Mouse (Mus musculus) CH12.LX (cell line): ENCODE data around the gene Slc48a1. TPM values are rescaled to one million over a fixed set of nuclear protein-coding genes. Genes with fewer than 3 reads are reported as not detected.
A peak's percentile ranks its signal among the peaks of the same experiment; 100 is the strongest.

Source experiments
- DNase-seq: peaks from one replicate; pipeline ENCODE4 v3.0.0-alpha.2; 2013; ENCODE audit errors: extremely low read depth
- H3K27ac ChIP-seq: 2 replicates; pipeline ENCODE4 v1.5.1; 2012; ENCODE audit warnings: low read depth, mild to moderate bottlenecking, control low read depth, moderate library complexity; ENCODE audit not compliant: insufficient read depth
- H3K27me3 ChIP-seq: replicated peaks from 2 replicates; pipeline ENCODE3; 2012; ENCODE audit warnings: inconsistent platforms
- H3K36me3 ChIP-seq, 2 experiments: replicated peaks in 1 of 2; 2 replicates each; pipeline versions ENCODE3 to v1.6.1; 2012; ENCODE audit warnings: inconsistent platforms in 1 of 2, low read length in 1 of 2, mild to moderate bottlenecking in 1 of 2, mixed read lengths in 1 of 2, moderate library complexity in 1 of 2; ENCODE audit not compliant: control insufficient read depth in 1 of 2, insufficient read depth in 1 of 2
- H3K4me1 ChIP-seq, 2 experiments: 2 replicates each; pipeline ENCODE4 v1.6.1; 2012; ENCODE audit warnings: inconsistent platforms in 1 of 2, moderate library complexity in 1 of 2; ENCODE audit not compliant: insufficient read depth in 2 of 2, control insufficient read depth in 1 of 2
- H3K4me2 ChIP-seq: 2 replicates; pipeline ENCODE4 v1.6.1; 2012; ENCODE audit warnings: low read depth, mild to moderate bottlenecking, control low read depth; ENCODE audit not compliant: poor library complexity, insufficient read depth, severe bottlenecking
- H3K4me3 ChIP-seq, 3 experiments: fragments of 150-350 bp in 1 of 3; sonication (generic) in 1 of 3; replicated peaks in 1 of 3; 2 replicates each; pipeline versions ENCODE3 to v1.5.1; 2011 to 2012; ENCODE audit warnings: low read depth in 2 of 3, low read length in 2 of 3, mild to moderate bottlenecking in 2 of 3, moderate library complexity in 2 of 3, control low read depth in 1 of 3, improper control_type of control experiment in 1 of 3, inconsistent platforms in 1 of 3, mixed read lengths in 1 of 3; ENCODE audit not compliant: poor library complexity in 1 of 3
- H3K79me2 ChIP-seq: replicated peaks from 2 replicates; pipeline ENCODE4 v1.6.1; 2012; ENCODE audit warnings: mild to moderate bottlenecking, moderate library complexity; ENCODE audit not compliant: control insufficient read depth, poor library complexity, insufficient read depth, severe bottlenecking; ENCODE audit errors: extremely low read depth
- H3K9ac ChIP-seq: 2 replicates; pipeline ENCODE4 v1.6.1; 2012; ENCODE audit warnings: low read depth, mild to moderate bottlenecking, control low read depth, moderate library complexity; ENCODE audit not compliant: insufficient read depth
- H3K9me3 ChIP-seq: replicated peaks from 2 replicates; pipeline ENCODE3; 2012; ENCODE audit warnings: low read length, inconsistent platforms, mixed read lengths
- BHLHE40 ChIP-seq: IDR thresholded peaks from 2 replicates; pipeline ENCODE4 v1.6.1; 2011; ENCODE audit warnings: mild to moderate bottlenecking, low read depth, low read length, improper control_type of control experiment
- CHD1 ChIP-seq: IDR thresholded peaks from 2 replicates; pipeline ENCODE4 v1.6.1; 2012; ENCODE audit warnings: low read depth, low read length, improper control_type of control experiment, inconsistent platforms
- CHD2 ChIP-seq: IDR thresholded peaks from 2 replicates; pipeline ENCODE4 v1.6.1; 2011; ENCODE audit warnings: low read length, improper control_type of control experiment
- ELF1 ChIP-seq: IDR thresholded peaks from 2 replicates; pipeline ENCODE4 v1.6.1; 2014; ENCODE audit warnings: low read depth, mild to moderate bottlenecking, inconsistent platforms, low read length, improper control_type of control experiment
- EP300 ChIP-seq: IDR thresholded peaks from 2 replicates; pipeline ENCODE4 v1.6.1; 2011; ENCODE audit warnings: low read length, improper control_type of control experiment
- ETS1 ChIP-seq: conservative IDR thresholded peaks from 2 replicates; pipeline ENCODE4 v1.6.1; 2012; ENCODE audit warnings: low read depth, mild to moderate bottlenecking, inconsistent platforms, low read length, improper control_type of control experiment, moderate library complexity
- GABPA ChIP-seq: IDR thresholded peaks from 2 replicates; pipeline ENCODE4 v1.6.1; 2012; ENCODE audit warnings: low read depth, low read length, improper control_type of control experiment, inconsistent platforms; ENCODE audit not compliant: insufficient replicate concordance
- IRF4 ChIP-seq: IDR thresholded peaks from 2 replicates; pipeline ENCODE4 v1.6.1; 2014; ENCODE audit warnings: low read depth, mild to moderate bottlenecking, inconsistent platforms, low read length, improper control_type of control experiment
- JUN ChIP-seq: IDR thresholded peaks from 2 replicates; pipeline ENCODE4 v1.6.1; 2011; ENCODE audit warnings: low read depth, mild to moderate bottlenecking, low read length, improper control_type of control experiment, moderate library complexity; ENCODE audit not compliant: insufficient read depth
- MAX ChIP-seq: IDR thresholded peaks from 2 replicates; pipeline ENCODE4 v1.6.1; 2011; ENCODE audit warnings: low read length, improper control_type of control experiment
- MAZ ChIP-seq: IDR thresholded peaks from 2 replicates; pipeline ENCODE4 v1.6.1; 2012; ENCODE audit warnings: low read depth, mild to moderate bottlenecking, inconsistent platforms, low read length, improper control_type of control experiment, moderate library complexity
- MXI1 ChIP-seq: IDR thresholded peaks from 2 replicates; pipeline ENCODE4 v1.6.1; 2011; ENCODE audit warnings: mild to moderate bottlenecking, low read depth, low read length, improper control_type of control experiment
- MYC ChIP-seq: IDR thresholded peaks from 2 replicates; pipeline ENCODE4 v1.6.1; 2011; ENCODE audit warnings: low read depth, mild to moderate bottlenecking, improper control_type of control experiment, low read length
- NELFE ChIP-seq: IDR thresholded peaks from 2 replicates; pipeline ENCODE4 v1.6.1; 2011; ENCODE audit warnings: low read depth, low read length, improper control_type of control experiment
- NRF1 ChIP-seq: IDR thresholded peaks from 2 replicates; pipeline ENCODE4 v1.6.1; 2014; ENCODE audit warnings: low read depth, mild to moderate bottlenecking, inconsistent platforms, low read length, improper control_type of control experiment, moderate library complexity
- PAX5 ChIP-seq: IDR thresholded peaks from 2 replicates; pipeline ENCODE4 v1.6.1; 2012; ENCODE audit warnings: low read length, inconsistent platforms, mixed read lengths
- POLR2A ChIP-seq: IDR thresholded peaks from 2 replicates; pipeline ENCODE4 v1.6.1; 2011; ENCODE audit warnings: low read depth, mild to moderate bottlenecking, improper control_type of control experiment, low read length
- POLR2AphosphoS2 ChIP-seq: IDR thresholded peaks from 2 replicates; pipeline ENCODE4 v1.6.1; 2011; ENCODE audit warnings: low read depth, low read length, improper control_type of control experiment
- RAD21 ChIP-seq: IDR thresholded peaks from 2 replicates; pipeline ENCODE4 v1.6.1; 2011; ENCODE audit warnings: low read depth, mild to moderate bottlenecking, low read length, improper control_type of control experiment, moderate library complexity
- RCOR1 ChIP-seq: conservative IDR thresholded peaks from 2 replicates; pipeline ENCODE4 v1.6.1; 2012; ENCODE audit warnings: low read depth, mild to moderate bottlenecking, inconsistent platforms, low read length, improper control_type of control experiment
- SIN3A ChIP-seq: IDR thresholded peaks from 2 replicates; pipeline ENCODE4 v1.6.1; 2012; ENCODE audit warnings: low read length, improper control_type of control experiment, inconsistent platforms
- SMC3 ChIP-seq: IDR thresholded peaks from 2 replicates; pipeline ENCODE4 v1.6.1; 2011; ENCODE audit warnings: low read depth, low read length, improper control_type of control experiment
- TBP ChIP-seq: conservative IDR thresholded peaks from 2 replicates; pipeline ENCODE4 v1.6.1; 2011; ENCODE audit warnings: low read depth, low read length, improper control_type of control experiment
- TCF12 ChIP-seq: IDR thresholded peaks from 2 replicates; pipeline ENCODE4 v1.6.1; 2014; ENCODE audit warnings: low read depth, mild to moderate bottlenecking, inconsistent platforms, low read length, improper control_type of control experiment
- UBTF ChIP-seq: IDR thresholded peaks from 2 replicates; pipeline ENCODE4 v1.6.1; 2012; ENCODE audit warnings: low read depth, mild to moderate bottlenecking, inconsistent platforms, low read length, improper control_type of control experiment, moderate library complexity
- USF2 ChIP-seq: conservative IDR thresholded peaks from 2 replicates; pipeline ENCODE4 v1.6.1; 2011; ENCODE audit warnings: low read depth, low read length, improper control_type of control experiment
- ZKSCAN1 ChIP-seq: IDR thresholded peaks from 2 replicates; pipeline ENCODE4 v1.6.1; 2012; ENCODE audit warnings: low read depth, inconsistent platforms, low read length, improper control_type of control experiment, borderline replicate concordance
- ZMIZ1 ChIP-seq: IDR thresholded peaks from 2 replicates; pipeline ENCODE4 v1.6.1; 2012; ENCODE audit warnings: low read depth, mild to moderate bottlenecking, inconsistent platforms, low read length, improper control_type of control experiment
- dilution Hi-C: fragments of 300-500 bp; cut with MboI; formaldehyde crosslinking; loops from 2 replicates; pipeline ENCODE4 v1.14.3; 2020; ENCODE audit warnings: low sequenced_read_pairs; ENCODE audit not compliant: extremely low pct_unique_long_range_greater_than_20kb, extremely low pct_ligation_motif_present
- in situ Hi-C: fragments of 300-500 bp; cut with MboI; formaldehyde crosslinking; loops from 3 replicates; pipeline ENCODE4 v1.14.3; 2019; ENCODE audit warnings: low sequenced_read_pairs, low pct_ligation_motif_present, low pct_unique_long_range_greater_than_20kb, mixed read lengths
- polyA plus RNA-seq: library from polyadenylated mRNA; unstranded; fragments of >175 nt; gene quantifications from 2 replicates; pipeline ENCODE4 v1.2.1, GENCODE M21; 2012; ENCODE audit warnings: low read depth; ENCODE audit not compliant: insufficient read length
- total RNA-seq, 2 experiments: library from RNA; depleted of rRNA; stranded (reverse); fragments of 300-350 nt in 1 of 2; fragments of >200 nt in 1 of 2; gene quantifications; 2 replicates each; pipeline ENCODE4 v1.2.3; 2012 to 2014

The Slc48a1 gene
- total and polyA plus RNA-seq, 3 experiments = 23.2 to 56.0 (median 39.4) TPM

DNA sequence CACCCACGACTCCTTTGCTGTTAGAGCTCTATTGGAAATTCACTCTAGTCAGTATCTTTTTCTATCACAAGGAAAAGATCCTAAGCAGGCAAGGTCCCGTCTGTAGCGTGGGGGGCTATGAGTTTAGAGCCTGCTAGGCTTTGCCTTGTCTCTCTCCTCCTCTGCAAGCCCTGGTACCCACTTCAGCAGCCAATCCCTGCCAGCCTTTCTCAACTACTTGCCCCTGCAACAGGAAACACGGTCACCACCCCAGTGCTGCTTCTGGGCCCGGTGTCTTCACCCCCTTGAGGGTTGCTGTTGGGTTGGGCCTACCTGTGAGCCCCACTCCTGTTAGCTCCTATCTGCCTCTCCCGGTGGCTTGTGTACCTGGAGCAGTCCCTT is 43.7 kb downstream of the Slc48a1 start:
- in situ Hi-C loops = no loop called here
- dilution Hi-C loops = no loop called here
- Histone ChIP-seq H3K36me3 (peaks cover 5 to 39% of the 10 kb centered on the region in 2 experiments), H3K9me3 (no peaks in the 10 kb centered on the region), H3K27me3 (no peaks in the 10 kb centered on the region), H3K4me1 (peaks cover 61 to 91% of the 10 kb centered on the region in 2 experiments), H3K9ac (peak overlapping the region; percentile 48), H3K79me2 (peaks cover 29% of the 10 kb centered on the region), H3K27ac (peak overlapping the region; percentile 88), H3K4me2 (peak overlapping the region; percentile 57; the same call in 1 of the 2 replicates), H3K4me3 (peak overlapping the region in 2 of 3 experiments; percentile 6 to 12)
- peak; percentile 45 for DNase-seq
- TF ChIP-seq RAD21 (no peak), IRF4 (no peak), NELFE (no peak), USF2 (no peak), GABPA (no peak), ELF1 (no peak), EP300 (no peak), CHD1 (no peak), SMC3 (no peak), TCF12 (no peak), MXI1 (no peak), TBP (no peak), POLR2A (no peak), ZKSCAN1 (no peak), NRF1 (no peak), POLR2AphosphoS2 (no peak), PAX5 (no peak), RCOR1 (no peak), ZMIZ1 (no peak)

DNA sequence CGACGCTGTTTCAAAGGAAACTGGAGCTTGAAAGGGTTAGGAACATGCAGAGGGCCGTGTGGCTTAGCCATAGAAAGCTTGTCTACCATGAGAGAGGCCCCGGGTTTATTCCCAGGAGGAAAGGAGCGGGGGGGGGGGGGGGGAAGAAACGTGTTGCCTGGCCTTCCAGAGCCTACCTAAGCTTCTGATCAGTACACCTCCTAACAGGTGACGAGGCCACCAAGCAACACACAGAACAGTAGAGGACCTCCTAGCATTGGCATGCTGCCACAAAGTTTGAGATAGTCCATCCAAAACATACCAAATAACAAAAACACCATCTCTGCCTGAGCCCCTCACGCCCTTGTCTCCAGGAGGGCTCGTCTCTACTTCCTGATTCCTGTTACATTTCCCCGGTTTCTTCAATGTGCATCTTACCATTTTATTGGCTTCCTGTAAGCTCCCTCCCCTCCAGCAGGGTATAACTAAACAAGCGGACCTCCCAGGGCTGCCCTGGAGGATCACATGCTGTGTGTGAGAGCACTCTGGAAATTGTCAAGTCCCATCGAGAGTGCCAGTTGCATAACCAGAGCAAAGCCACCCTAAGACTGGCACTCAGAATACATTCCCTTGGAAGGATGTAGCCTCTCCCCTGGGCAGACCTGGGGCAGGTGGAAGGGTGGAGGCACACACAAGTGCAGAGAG is 44.4 kb downstream of the Slc48a1 start:
- Histone ChIP-seq H3K79me2 (peaks cover 32% of the 10 kb centered on the region), H3K27ac (peak overlapping the region; percentile 69), H3K4me3 (no peak overlapping the region), H3K9me3 (no peaks in the 10 kb centered on the region), H3K27me3 (no peaks in the 10 kb centered on the region), H3K36me3 (peaks cover 5 to 36% of the 10 kb centered on the region in 2 experiments), H3K4me1 (peaks cover 61 to 91% of the 10 kb centered on the region in 2 experiments), H3K4me2 (peak overlapping the region; percentile 57), H3K9ac (peak overlapping the region; percentile 48; the same call in 1 of the 2 replicates)
- dilution Hi-C loops = no loop called here
- no peak for DNase-seq
- TF ChIP-seq RAD21 = no peak
- TF ChIP-seq CHD2 = peak; percentile 30; the same call in 1 of the 2 replicates
- 0 out of 2 replicates have a peak, but pooled peaks have one; percentile 31 for TF ChIP-seq POLR2AphosphoS2
- no peak for TF ChIP-seq MYC
- TF ChIP-seq ZMIZ1 = 0 out of 2 replicates have a peak, but pooled peaks have one; percentile 28
- TF ChIP-seq MAZ = peak; percentile 59; the same call in 1 of the 2 replicates
- no peak for TF ChIP-seq IRF4
- TF ChIP-seq POLR2A = no peak
- 0 out of 2 replicates have a peak, but pooled peaks have one; percentile 11 for TF ChIP-seq ETS1
- TF ChIP-seq BHLHE40 = no peak
- 0 out of 2 replicates have a peak, but pooled peaks have one; percentile 68 for TF ChIP-seq CHD1
- peak; percentile 17; the same call in 1 of the 2 replicates for TF ChIP-seq MXI1
- no peak for TF ChIP-seq UBTF
- TF ChIP-seq RCOR1 = 0 out of 2 replicates have a peak, but pooled peaks have one; percentile 29
- no peak for TF ChIP-seq JUN
- TF ChIP-seq ZKSCAN1 = no peak
- peak; percentile 38; the same call in 1 of the 2 replicates for TF ChIP-seq ELF1
- peak; percentile 31; the same call in 1 of the 2 replicates for TF ChIP-seq SIN3A
- TF ChIP-seq PAX5 = no peak
- peak; percentile 39 for TF ChIP-seq MAX
- in situ Hi-C loops = no loop called here
